Mouse (Mus musculus): ENCODE measurements at regions not wholly inside any gene's neighbourhood (a gene's known extent, or its start where the extent isn't known, plus 50 kb on each side); places are given as distances from the start of the nearest gene placed in this dataset.

DNA sequence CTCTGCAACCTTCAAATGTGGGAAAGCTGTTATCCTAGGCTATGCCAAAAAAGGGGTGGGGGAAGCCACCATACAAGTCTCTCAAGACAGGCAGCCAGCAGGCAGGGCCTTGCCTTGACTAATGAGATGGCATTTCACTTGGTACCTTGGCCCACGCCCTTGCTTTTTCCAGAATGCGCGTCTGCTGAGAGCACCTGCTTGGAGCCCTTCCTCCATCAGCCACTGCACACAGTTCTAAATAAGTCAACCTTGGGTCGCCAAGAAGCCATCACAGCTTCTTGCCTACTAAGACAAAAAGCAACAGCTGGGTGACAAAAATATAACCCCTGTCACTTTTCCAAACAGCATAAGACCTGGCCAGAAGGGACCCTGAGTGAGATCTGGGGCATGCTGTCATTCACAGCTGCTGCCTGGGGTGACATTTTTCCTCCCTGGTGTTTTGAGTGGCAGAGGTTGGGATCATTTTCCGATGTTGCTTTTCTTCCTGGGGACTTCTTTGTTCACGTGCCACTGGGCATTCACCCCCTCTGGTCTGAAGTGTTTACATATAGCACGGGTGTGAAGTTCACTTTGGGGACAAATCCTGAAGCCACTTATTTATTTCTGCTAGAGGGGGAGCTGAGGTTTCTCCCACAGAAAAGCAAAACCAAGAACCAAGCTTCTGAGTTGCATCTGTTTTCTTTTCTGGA lies 199.4 kb downstream of the Ifng start:
- TF ChIP-seq GATA1 (IDR thresholded peaks at IDR 0.05; ENCODE audit: borderline replicate concordance, low read length) (no peak), CTCF (IDR thresholded peaks at IDR 0.05; ENCODE audit: low read depth, low read length) (no peak), GATA2 (IDR thresholded peaks at IDR 0.05; ENCODE audit: borderline replicate concordance, low read depth, low read length) (no peak), POLR2AphosphoS5 (IDR thresholded peaks at IDR 0.05; ENCODE audit: insufficient replicate concordance, low read depth, low read length) (no peak), TAL1 (conservative IDR thresholded peaks at IDR 0.05; ENCODE audit: low read depth, low read length) (no peak)

All from G1E (cell line).